Mouse (Mus musculus): ENCODE measurements around the gene OR5BS1P. TPM values are rescaled to one million over a fixed set of nuclear protein-coding genes. Genes with fewer than 3 reads are reported as not detected.

Gene OR5BS1P
- polyA plus RNA-seq, 1 experiment from 2014 or later, result not detected

DNA sequence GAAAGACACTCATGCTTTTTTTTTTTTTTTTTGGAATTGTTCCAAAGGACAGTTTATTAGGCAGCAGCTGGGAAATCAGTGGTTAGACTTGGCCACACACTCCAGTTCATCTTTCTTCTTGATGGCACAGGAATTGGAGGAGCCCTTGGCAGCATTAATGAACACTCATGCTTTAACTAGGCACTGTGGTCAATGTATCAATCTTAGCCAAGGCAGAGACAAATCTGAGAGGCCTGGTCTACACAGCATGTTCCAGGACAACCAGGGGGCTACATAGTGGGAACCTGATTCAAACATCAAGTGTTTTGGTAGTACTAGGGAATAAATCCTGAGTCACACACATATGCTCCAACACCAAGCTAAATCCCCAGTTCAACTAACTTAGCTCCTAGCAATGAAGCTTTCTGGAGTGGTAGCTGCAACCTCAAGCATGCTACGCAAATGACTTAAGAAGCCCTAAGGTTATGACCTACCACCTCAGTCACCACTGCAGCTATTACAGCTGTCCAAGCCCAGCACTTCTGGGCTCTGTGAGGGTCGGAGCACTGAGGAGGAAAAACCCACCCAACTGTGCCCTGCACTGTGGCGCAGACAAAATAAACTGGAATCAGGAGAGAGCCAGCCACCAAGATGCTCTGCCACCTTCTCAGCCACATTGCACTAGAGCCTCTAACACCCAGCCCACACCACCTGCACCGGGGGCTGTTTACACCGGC lies 57.5 kb downstream of the OR5BS1P start:
- 93% methylated on average over 5 of the region's 5 CpGs for WGBS
- H3K9me3 ChIP-seq, result no peaks in the 10 kb centered on the region
- no peaks in the 10 kb centered on the region for H3K27me3 ChIP-seq
- no peak overlapping the region for H3K9ac ChIP-seq
- peaks cover 4% of the 10 kb centered on the region for H3K4me1 ChIP-seq
- no peak overlapping the region for H3K4me2 ChIP-seq
- H3K4me3 ChIP-seq, result no peak overlapping the region
- H3K36me3 ChIP-seq, result peaks cover 80% of the 10 kb centered on the region
- ATAC-seq (ENCODE audit: insufficient number of reproducible peaks, low FRiP score, low TSS enrichment, low read depth), result no peak
- no peak overlapping the region for H3K27ac ChIP-seq

DNA sequence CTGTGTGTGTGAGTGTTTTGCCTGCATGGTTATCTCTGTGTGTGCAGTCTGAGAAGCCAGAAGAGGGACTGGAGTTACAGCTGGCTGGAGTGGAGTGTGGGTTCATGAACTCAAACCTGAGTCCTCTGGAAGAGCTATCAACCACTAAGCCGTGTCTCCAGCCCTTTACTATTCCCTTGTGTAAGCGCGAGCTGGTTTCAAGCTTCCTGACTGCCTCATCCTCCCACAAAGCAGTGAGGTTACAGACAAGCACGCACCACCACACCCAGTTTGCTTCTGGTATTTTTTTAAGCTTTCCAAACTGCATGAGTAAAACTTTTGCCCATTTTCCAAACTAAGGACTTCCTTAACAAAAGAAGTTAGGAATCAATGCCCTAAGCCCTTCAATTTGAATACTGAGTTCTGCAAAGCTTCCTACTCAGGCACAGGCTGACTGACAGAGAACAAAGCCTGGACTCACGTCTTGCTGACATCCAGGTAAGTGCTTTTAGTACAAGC lies 58.4 kb downstream of the OR5BS1P start:
- WGBS, result 87% methylated on average over 5 of the region's 5 CpGs

More for the DNA sequence above, 58.4 kb downstream of the OR5BS1P start:
- Histone ChIP-seq H3K36me3 (peaks cover 71% of the 10 kb centered on the region), H3K9ac (no peak overlapping the region), H3K4me2 (no peak overlapping the region), H3K4me1 (peaks cover 13% of the 10 kb centered on the region), H3K4me3 (no peak overlapping the region), H3K27ac (no peak overlapping the region), H3K9me3 (no peaks in the 10 kb centered on the region), H3K27me3 (no peaks in the 10 kb centered on the region)
- ATAC-seq (ENCODE audit: insufficient number of reproducible peaks, low FRiP score, low TSS enrichment, low read depth), result no peak

Small RNA genes lying within 50 kb of the gene (microRNA-seq; reads per million reads assigned to microRNA genes)
- 0.82 reads per million for gene Mir1291

Other genes with a start within 250 kb of the OR5BS1P start
- gene Gm44579, start 248.9 kb upstream of the OR5BS1P start, polyA plus RNA-seq (2015; fragmentation: Nextera tagmentation; extraction: Ambion mirVana), result not detected in 2 replicates
- not detected in 2 replicates for gene Olfr287, start 248.8 kb upstream of the OR5BS1P start, polyA plus RNA-seq (2015; fragmentation: Nextera tagmentation; extraction: Ambion mirVana)
- not detected in 2 replicates for gene Olfr286, start 235.4 kb upstream of the OR5BS1P start, polyA plus RNA-seq (2015; fragmentation: Nextera tagmentation; extraction: Ambion mirVana)
- not detected in 2 replicates for gene H1fnt, start 212.6 kb upstream of the OR5BS1P start, polyA plus RNA-seq (2015; fragmentation: Nextera tagmentation; extraction: Ambion mirVana)
- gene Zfp641, start 173.7 kb upstream of the OR5BS1P start, polyA plus RNA-seq (2015; fragmentation: Nextera tagmentation; extraction: Ambion mirVana), result 0.20 and 0.56 TPM in 2 replicates
- not detected in 2 replicates for gene Olfr285, start 152.5 kb upstream of the OR5BS1P start, polyA plus RNA-seq (2015; fragmentation: Nextera tagmentation; extraction: Ambion mirVana)
- not detected in 2 replicates for gene Olfr284, start 128.9 kb upstream of the OR5BS1P start, polyA plus RNA-seq (2015; fragmentation: Nextera tagmentation; extraction: Ambion mirVana)
- not detected in 2 replicates for gene Olfr283, start 89.0 kb upstream of the OR5BS1P start, polyA plus RNA-seq (2015; fragmentation: Nextera tagmentation; extraction: Ambion mirVana)
- gene Olfr282, start 38.7 kb upstream of the OR5BS1P start, polyA plus RNA-seq (2015; fragmentation: Nextera tagmentation; extraction: Ambion mirVana), result not detected in 2 replicates
- gene Olfr281, start 17.3 kb upstream of the OR5BS1P start, polyA plus RNA-seq (2015; fragmentation: Nextera tagmentation; extraction: Ambion mirVana), result not detected in 2 replicates
- 0.20 TPM in 1 of 2 replicates, not detected in the other for gene Lalba, start 12.8 kb downstream of the OR5BS1P start, polyA plus RNA-seq (2015; fragmentation: Nextera tagmentation; extraction: Ambion mirVana)
- not detected in 2 replicates for gene Olfr279, start 22.5 kb downstream of the OR5BS1P start, polyA plus RNA-seq (2015; fragmentation: Nextera tagmentation; extraction: Ambion mirVana)
- 90.5 and 101 TPM in 2 replicates for gene Kansl2, start 64.4 kb downstream of the OR5BS1P start, polyA plus RNA-seq (2015; fragmentation: Nextera tagmentation; extraction: Ambion mirVana)
- 50.8 and 55.2 TPM in 2 replicates for gene Ccnt1, start 101.0 kb downstream of the OR5BS1P start, polyA plus RNA-seq (2015; fragmentation: Nextera tagmentation; extraction: Ambion mirVana)
- not detected in 2 replicates for gene 4930415O20Rik, start 101.1 kb downstream of the OR5BS1P start, polyA plus RNA-seq (2015; fragmentation: Nextera tagmentation; extraction: Ambion mirVana)
- 15.1 and 15.8 TPM in 2 replicates for gene Adcy6, start 140.2 kb downstream of the OR5BS1P start, polyA plus RNA-seq (2015; fragmentation: Nextera tagmentation; extraction: Ambion mirVana)
- gene Cacnb3, start 160.9 kb downstream of the OR5BS1P start, polyA plus RNA-seq (2015; fragmentation: Nextera tagmentation; extraction: Ambion mirVana), result 41.4 and 46.6 TPM in 2 replicates
- gene Ddx23, start 193.0 kb downstream of the OR5BS1P start, polyA plus RNA-seq (2015; fragmentation: Nextera tagmentation; extraction: Ambion mirVana), result 18.5 and 24.7 TPM in 2 replicates
- 0.71 and 0.95 TPM in 2 replicates for gene Rnd1, start 207.6 kb downstream of the OR5BS1P start, polyA plus RNA-seq (2015; fragmentation: Nextera tagmentation; extraction: Ambion mirVana)
- gene Ccdc65, start 238.3 kb downstream of the OR5BS1P start, polyA plus RNA-seq (2015; fragmentation: Nextera tagmentation; extraction: Ambion mirVana), result 0.65 and 0.74 TPM in 2 replicates

All from limb, embryonic 15.5 days (tissue).